Comparison of ENCODE assay signal across 13 mouse cellular contexts in the genomic region with DNA sequence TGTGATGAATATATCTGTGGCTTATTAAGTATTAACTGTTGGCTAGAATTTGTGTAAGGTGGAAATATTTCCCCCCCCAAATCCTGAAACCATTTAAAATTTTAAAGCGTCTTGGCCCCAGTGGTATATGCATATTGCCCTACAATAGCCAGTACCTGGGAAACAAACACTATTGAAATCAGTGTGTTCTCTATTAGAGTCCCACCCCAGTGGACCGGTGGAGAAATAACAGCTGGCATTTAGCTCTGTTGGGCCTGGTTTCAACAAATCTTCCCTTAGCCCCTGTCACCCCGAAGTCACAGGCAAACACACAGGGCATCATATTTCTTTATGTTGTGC.
DNase-seq lines count a peak whose midpoint lies in the region; ATAC-seq and TF ChIP-seq lines count a peak whose summit lies in the region.
"Had no signal": no experiment of that assay in that cellular context is flagged by ENCODE, and none has a peak within 500 bp of the region (broad histone marks: within the 10 kb centered on the region; RNA-seq: fewer than 3 reads in every experiment).

No protein-coding gene starts in this region.

- H3K4me1 ChIP-seq in kidney, embryonic 15.5 days, result peaks cover 44% of the 10 kb centered on the region
- peaks cover 36% of the 10 kb centered on the region for H3K4me1 ChIP-seq in embryonic facial prominence, embryonic 10.5 days
- peaks cover 15% of the 10 kb centered on the region for H3K4me1 ChIP-seq in limb, embryonic 11.5 days (ENCODE audit: control insufficient read depth, insufficient read depth, low read length)
- H3K4me1 ChIP-seq: forebrain, embryonic 13.5 days had no signal

- no peaks in the 10 kb centered on the region for H3K36me3 ChIP-seq in kidney, embryonic 15.5 days
- H3K36me3 ChIP-seq in embryonic facial prominence, embryonic 10.5 days (replicated peaks), result no peaks in the 10 kb centered on the region
- no peaks in the 10 kb centered on the region for H3K36me3 ChIP-seq in limb, embryonic 11.5 days (ENCODE audit: control insufficient read depth, insufficient read depth, low read length)
- H3K36me3 ChIP-seq: embryonic facial prominence, embryonic 12.5 days; G1E had no signal

- H3K9ac ChIP-seq in kidney, embryonic 15.5 days, result no peak overlapping the region
- no peak overlapping the region for H3K9ac ChIP-seq in limb, embryonic 11.5 days (ENCODE audit: low read length)
- H3K9ac ChIP-seq: embryonic facial prominence, embryonic 12.5 days; forebrain, embryonic 13.5 days had no signal

- peak overlapping the region; percentile 37 for H3K4me2 ChIP-seq in kidney, embryonic 15.5 days
- peak overlapping the region; percentile 29 for H3K4me2 ChIP-seq in limb, embryonic 11.5 days (ENCODE audit: low read depth, severe bottlenecking)
- H3K4me2 ChIP-seq: embryonic facial prominence, embryonic 12.5 days; forebrain, embryonic 13.5 days had no signal

- no peaks in the 10 kb centered on the region for H3K9me3 ChIP-seq in kidney, embryonic 15.5 days (replicated peaks)
- H3K9me3 ChIP-seq in embryonic facial prominence, embryonic 10.5 days, result no peaks in the 10 kb centered on the region
- no peaks in the 10 kb centered on the region for H3K9me3 ChIP-seq in limb, embryonic 11.5 days (ENCODE audit: control insufficient read depth, low read length)
- H3K9me3 ChIP-seq: embryonic facial prominence, embryonic 12.5 days; forebrain, embryonic 13.5 days had no signal

- DNase-seq in gastrocnemius, adult 2 months, result no peak
- DNase-seq in gastrocnemius, postnatal 36 days, result no peak
- no peak for DNase-seq in kidney, adult 9 months
- DNase-seq in embryonic facial prominence, embryonic 10.5 days (ENCODE audit: low spot score), result no peak
- DNase-seq in limb, embryonic 11.5 days (ENCODE audit: low spot score), result no peak
- no peak for DNase-seq in urinary bladder, postnatal 36 days (ENCODE audit: low spot score in 2 of 2)
- DNase-seq in B cell, adult 2 months, result no peak
- DNase-seq: spleen, adult 18-20 months; thymus, adult 18-20 months had no signal

- peak overlapping the region; percentile 44 for H3K4me3 ChIP-seq in gastrocnemius, adult 2 months
- H3K4me3 ChIP-seq in kidney, embryonic 15.5 days (replicated peaks), result no peak overlapping the region
- 0 out of 2 replicates have a peak overlapping the region, but pooled peaks have one; percentile 9 for H3K4me3 ChIP-seq in embryonic facial prominence, embryonic 10.5 days
- H3K4me3 ChIP-seq in limb, embryonic 11.5 days (ENCODE audit: low read depth, low read length), result no peak overlapping the region
- H3K4me3 ChIP-seq: embryonic facial prominence, embryonic 12.5 days; forebrain, embryonic 13.5 days had no signal

- TF ChIP-seq CTCF in gastrocnemius, adult 2 months (IDR thresholded peaks at IDR 0.05), result no peak

- 3% methylated on average over 3 of the region's 3 CpGs for WGBS in kidney, embryonic 15.5 days
- 38% methylated on average over 3 of the region's 3 CpGs for WGBS in embryonic facial prominence, embryonic 10.5 days
- 5% methylated on average over 3 of the region's 3 CpGs for WGBS in limb, embryonic 11.5 days

- no peaks in the 10 kb centered on the region for H3K27me3 ChIP-seq in kidney, embryonic 15.5 days
- no peaks in the 10 kb centered on the region for H3K27me3 ChIP-seq in embryonic facial prominence, embryonic 10.5 days (replicated peaks; ENCODE audit: low read depth, poor library complexity, severe bottlenecking)
- no peaks in the 10 kb centered on the region for H3K27me3 ChIP-seq in limb, embryonic 11.5 days (ENCODE audit: control insufficient read depth, insufficient read depth, low read length)
- H3K27me3 ChIP-seq: embryonic facial prominence, embryonic 12.5 days; forebrain, embryonic 13.5 days had no signal

- no peak for ATAC-seq in kidney, embryonic 15.5 days (replicated peaks; ENCODE audit: low FRiP score)
- ATAC-seq in limb, embryonic 11.5 days (ENCODE audit: insufficient number of reproducible peaks, low FRiP score, low TSS enrichment, low read depth), result 0 out of 2 replicates have a peak, but pooled peaks have one; percentile 13
- ATAC-seq: forebrain, embryonic 13.5 days had no signal

- intact Hi-C loops in gastrocnemius, adult 2 months (cut with DNase I), result no loop called here
- intact Hi-C loops in gastrocnemius, postnatal 36 days (cut with DNase I), result no loop called here

- peak overlapping the region; percentile 56 for H3K27ac ChIP-seq in gastrocnemius, adult 2 months
- H3K27ac ChIP-seq in kidney, embryonic 15.5 days, result peak overlapping the region; percentile 95
- 0 out of 2 replicates have a peak overlapping the region, but pooled peaks have one; percentile 62 for H3K27ac ChIP-seq in embryonic facial prominence, embryonic 10.5 days (replicated peaks)
- H3K27ac ChIP-seq in limb, embryonic 11.5 days (replicated peaks; ENCODE audit: low read depth, low read length), result no peak overlapping the region
- H3K27ac ChIP-seq: forebrain, embryonic 13.5 days had no signal

Comparison
In these comparisons a context has a peak if more than half of its experiments do, and no peak if none do; other contexts are left out.
1. H3K4me3 ChIP-seq: peak in gastrocnemius, adult 2 months (single experiment) and embryonic facial prominence, embryonic 10.5 days (single experiment); none in kidney, embryonic 15.5 days (single experiment) and limb, embryonic 11.5 days (single experiment).